Mouse (Mus musculus): ENCODE results near the gene Tmem229b. TPM values are rescaled to one million over a fixed set of nuclear protein-coding genes. Genes with fewer than 3 reads are reported as not detected.
"Not testable (repeated sequence)": the region's sequence is repeated elsewhere in the genome, so short reads cannot be mapped to it uniquely, and the experiment has no call there.

Tmem229b gene
- total RNA-seq, 2 experiments from 2014 or later = 116 to 121 TPM

DNA sequence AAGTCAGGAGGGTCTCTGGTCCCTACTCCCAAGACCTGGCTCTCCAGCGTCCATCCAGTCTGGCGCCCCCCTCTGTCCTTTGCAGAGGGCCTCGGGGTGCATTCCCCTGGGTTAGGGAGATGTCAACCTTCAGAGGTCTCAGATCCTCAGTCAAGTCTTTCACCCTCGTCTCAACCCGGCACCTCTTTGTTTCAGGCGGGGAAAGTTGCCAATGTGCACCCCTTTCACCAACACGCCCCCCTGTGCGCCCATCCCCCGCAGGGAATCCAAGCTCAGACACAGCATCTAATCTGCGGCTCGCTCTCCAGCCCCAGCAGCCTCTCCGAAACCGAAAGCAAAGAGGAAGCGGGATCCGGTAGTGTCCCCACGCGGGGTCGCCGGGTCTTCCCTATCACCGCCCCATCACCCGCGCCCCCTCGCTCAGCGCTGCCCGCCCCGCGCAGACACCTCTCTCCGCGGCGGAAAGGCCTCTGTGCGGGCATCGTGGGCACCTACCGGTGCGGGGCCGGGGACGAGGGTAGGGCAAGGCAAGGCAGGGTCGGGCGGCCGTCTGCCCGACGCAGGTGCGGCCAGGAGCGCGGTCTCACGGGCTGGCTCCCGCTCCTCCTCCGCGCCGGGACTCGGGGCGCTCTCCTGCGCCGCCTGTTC, 825 bp downstream of the Tmem229b start:
- peak; percentile 62 for DNase-seq
- intact Hi-C loops (cut with DNase I) = no loop called here

DNA sequence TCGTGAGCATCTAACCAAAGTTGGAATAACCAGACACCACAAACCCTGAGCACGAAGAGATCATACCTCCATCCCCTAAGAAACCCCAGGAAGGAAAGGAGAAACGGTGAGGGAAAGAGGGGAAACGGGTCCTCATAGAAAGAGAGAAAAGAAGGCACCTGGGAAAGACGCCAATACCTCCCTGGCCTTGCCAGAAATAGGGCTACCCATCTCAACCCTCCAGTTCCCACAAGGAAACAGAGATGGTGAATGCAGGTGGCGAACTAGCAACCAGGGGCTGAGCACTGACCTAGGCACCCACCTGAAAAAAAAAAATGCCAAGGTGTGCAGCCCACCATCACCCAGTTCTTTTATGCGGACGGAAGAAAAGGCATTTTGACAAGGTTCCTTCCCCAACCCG, 1.4 kb downstream of the Tmem229b start:
- intact Hi-C loops (cut with DNase I) = no loop called here
- no peak for DNase-seq

DNA sequence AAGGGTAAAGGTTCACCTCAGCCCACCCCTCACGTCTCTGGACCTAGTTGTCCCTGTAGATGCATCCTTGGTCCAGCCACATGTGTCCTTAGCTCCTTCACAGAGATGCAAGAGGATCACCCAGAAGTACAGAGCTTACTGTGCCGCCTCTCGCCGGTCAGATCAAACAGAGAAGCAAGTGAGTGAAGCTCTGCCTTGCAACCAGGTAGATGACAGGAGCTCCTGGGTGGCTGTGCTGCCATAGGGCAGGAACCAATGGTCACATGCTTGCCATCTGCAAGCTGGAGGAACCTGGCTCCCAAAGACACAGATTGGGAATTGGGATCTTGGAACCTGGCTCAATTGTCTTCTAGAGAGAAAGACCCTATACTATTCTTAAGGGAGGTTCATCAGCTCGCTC, 2.0 kb downstream of the Tmem229b start:
- intact Hi-C loops (cut with DNase I) = no loop called here
- DNase-seq = no peak

DNA sequence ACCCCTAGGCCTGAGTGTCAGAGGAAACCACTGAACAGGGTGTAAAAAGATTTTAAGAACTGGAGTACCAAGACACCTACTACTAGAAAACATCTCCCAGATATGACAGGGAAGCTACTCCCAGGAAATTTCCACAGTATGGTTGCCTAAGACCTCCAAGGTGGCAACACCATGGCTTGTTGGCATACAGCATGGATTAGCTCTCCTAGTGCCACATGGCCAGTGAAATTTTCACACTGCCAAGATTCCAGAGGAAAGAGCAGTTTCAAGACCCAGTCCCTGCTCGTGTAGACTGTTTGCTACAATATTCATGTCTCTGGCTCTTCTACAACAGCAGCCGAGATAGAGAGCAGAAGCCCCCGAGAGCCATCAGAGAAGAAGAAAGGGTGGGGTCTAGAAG, 4.4 kb downstream of the Tmem229b start:
- DNase-seq = no peak
- intact Hi-C loops (cut with DNase I) = no loop called here

DNA sequence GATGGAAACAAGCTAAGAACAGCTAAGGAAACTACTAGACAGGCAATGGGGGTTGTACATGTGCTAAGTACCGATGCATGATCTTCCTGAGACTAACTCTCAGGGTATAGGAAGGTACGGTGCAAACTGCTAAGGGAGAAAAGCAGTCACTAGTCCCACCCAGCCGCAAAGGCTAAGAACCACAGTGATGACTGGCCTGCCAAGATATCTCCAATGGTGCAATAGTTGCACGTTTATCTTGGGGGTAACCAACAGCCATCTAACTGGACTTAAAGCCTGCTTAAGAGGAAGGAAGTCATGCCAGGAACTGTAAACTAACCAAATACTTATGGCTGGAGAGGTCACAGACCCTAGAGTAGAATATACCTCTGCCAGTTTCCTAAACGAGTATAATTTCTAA, 5.0 kb downstream of the Tmem229b start:
- no peak for DNase-seq
- intact Hi-C loops (cut with DNase I) = no loop called here

DNA sequence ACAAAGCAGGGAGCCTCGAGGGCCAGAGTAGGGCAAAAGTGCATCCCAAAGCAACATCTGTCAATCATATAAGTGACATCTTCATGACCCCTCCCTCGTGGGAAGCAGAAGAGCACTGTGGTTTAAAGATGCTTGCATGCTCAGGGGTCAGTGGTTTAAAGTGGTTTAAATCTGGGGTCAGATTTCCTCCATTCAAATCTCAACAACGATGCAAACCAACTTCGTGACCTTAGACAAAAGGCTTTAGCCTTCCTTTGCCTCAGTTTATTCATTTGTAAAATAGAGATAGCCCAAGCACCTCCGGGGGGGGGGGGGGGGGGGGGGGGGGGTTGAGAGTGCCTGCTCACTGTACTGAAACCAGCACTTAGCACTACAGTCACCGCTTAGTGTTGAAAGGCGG, 10.7 kb downstream of the Tmem229b start:
- intact Hi-C loops (cut with DNase I) = no loop called here
- no peak for DNase-seq

DNA sequence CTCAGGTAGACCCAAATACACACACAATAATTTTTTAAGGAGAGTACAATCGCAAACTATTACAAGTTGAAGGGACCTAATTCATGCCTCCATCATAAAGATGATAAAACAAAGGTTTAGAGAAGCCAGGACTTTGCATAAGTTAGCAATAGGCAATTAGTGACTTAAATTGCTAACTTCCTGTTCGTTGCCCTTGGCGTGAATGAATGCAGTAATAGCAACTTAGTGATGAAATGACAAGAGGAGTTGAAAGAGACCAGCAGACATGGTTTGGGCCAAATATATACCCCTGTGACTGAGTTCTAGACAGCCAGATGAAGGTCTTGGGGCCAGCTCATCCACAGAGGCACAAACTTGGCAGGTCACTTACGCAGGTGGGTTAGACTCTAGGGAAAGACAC, 11.2 kb downstream of the Tmem229b start:
- no peak for DNase-seq
- intact Hi-C loops (cut with DNase I) = no loop called here

DNA sequence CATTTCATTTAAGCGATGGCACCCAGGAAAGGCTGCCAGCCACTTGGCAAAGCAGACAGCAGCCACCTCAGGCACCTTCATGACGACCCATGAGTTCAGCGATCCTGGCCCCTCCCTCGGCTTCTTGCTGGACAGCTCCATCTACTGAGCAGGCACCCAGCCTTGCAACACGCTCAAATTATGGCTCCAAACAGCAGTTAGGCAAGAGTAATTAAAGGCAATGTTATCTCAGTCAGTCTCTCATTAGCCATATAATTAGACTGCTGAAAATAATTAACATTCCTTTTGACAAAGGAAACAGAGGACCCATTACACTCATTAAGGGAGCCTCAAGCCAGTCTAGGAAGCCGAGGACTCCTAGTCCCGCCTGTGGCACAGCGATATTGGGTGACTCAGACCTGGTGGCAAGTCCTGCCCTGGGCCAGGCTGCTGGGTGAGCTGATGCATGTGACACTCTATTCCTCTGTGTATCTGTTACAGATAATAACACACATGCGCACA, 19.8 kb downstream of the Tmem229b start:
- intact Hi-C loops (cut with DNase I) = no loop called here
- DNase-seq = peak; percentile 53

DNA sequence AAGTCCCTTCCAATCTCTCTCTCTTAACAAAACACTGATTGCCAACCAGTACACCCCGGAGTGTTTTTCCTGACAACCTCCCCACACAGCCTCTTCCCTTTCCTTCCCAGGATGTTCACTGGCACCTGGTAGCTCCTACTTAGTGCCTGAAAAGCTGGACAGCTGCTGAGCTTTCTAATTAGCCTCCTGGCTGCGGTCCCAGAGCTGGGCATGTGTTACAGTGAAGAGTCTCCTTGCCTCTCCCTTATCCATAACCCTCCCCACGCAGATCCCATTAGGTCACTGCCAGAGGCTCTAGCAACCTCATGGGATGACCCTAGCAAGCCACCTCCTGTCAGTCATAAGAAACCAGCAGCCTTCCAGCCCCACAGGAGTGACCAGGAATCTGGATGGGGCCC, 23.4 kb downstream of the Tmem229b start:
- intact Hi-C loops (cut with DNase I) = no loop called here
- DNase-seq = peak; percentile 92

DNA sequence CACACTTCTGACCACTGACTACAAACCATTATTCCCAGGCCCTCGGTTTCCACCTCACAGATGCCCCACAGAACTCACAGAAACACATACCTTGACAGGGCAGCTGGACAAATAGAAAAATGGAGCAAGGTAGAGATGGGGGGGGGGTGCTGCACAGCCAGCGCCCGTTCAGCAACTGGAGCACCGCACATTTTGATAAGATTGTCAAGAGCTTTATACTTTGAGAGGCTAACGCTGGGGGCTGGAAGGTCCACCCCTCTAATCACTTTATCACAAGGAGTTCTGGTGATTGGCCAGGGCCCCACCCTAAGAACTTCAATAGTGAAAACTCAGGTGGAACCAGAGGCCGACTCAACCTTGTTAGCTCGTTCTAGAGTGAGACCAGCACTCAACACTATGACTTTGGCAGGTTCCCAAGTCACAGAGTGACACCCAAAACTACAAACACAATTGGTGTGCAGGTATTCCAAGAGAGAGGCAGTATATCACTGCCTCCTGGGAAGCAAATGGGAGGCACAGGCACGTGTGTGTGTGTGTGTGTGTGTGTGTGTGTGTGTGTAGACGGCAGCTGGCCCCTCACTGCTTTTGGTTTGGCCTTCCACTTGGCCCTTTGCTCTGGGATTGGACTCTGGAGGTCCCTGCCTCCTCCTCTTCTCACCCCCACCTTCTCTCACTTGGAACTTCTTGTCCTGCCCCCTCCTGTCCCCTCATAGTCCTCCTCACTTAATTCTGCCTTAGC, 24.0 kb downstream of the Tmem229b start:
- peak; percentile 29 for DNase-seq
- intact Hi-C loops (cut with DNase I) = no loop called here

DNA sequence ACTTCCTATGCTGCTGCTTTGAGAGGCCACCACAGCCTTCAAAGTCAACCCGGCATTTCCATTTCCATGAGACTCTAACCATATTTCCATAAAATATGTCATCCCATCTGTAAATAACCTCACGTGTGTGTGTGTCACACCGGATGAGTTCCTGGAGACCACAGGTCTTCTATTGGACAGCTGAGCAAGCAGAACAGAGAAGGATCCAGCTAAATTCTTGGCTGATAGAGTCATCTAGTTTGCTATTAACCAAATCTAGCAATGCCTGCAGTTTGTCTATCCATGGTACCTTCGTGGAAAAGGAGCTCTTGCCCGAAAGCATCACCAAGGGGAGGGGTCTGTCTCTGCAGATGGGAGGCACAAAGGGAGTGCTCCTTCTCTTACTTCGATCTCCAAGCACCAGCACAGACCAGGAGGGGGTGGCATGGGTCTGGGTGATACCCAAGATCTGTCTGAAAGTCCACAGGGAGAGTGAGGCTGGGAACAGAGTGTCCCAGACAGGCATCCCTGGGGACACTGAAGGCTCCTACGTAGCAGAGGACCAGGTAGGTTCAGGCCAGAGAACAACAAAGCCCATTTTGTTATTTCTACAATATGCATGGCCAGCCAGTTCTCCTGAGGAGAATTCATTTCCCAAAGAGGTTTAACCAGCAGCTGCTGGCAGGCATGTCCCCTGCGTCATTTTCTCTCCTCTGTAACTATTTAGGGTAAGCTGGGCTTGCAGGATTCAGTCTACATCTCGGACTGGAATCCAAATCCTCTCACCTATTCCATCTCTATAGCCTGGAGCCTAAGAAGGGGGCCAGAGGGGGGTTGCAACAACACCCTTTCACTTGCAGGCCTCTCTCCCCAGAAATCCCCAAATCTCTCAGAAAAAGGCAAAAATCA, 25.2 kb downstream of the Tmem229b start:
- intact Hi-C loops (cut with DNase I) = no loop called here
- DNase-seq = no peak

DNA sequence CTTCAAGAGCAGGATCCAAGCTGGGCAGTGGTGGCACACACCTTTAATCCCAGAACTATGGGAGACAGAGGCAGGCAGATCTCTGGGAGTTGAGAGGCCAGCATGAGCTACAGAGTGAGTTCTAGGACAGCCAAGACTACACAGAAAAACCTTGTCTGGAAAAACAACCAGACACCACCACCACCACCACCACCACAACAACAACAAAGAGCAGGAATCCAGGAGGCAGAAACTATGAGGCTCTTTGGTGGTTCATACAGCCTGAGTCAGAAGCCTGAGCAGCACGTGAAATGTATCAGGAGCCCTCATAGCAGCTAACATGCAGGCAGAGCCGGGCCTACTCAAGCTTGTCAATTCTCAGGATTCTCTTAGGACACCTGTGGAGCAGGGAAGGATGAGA, 26.3 kb downstream of the Tmem229b start:
- DNase-seq = no peak
- intact Hi-C loops (cut with DNase I) = no loop called here

DNA sequence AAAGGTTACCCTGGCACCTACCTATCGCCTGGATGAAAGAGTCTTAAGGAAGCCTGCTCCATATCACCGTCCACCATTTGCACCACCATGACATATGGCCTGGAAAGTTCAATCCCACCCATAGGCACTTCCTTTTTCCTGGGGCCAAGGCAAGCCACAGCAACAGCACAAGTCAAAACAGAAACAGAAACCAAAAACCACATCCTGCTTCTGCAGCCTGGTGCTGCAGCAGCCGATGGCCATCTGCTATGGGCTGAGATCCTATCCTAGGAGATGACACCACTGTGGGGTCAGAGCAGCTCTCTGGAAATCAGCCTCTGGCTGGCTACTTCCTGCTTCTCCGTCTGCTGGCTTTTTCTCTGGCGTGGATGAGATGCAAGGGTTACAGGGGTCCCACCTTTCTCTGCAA, 26.7 kb downstream of the Tmem229b start:
- DNase-seq = no peak
- intact Hi-C loops (cut with DNase I) = no loop called here

DNA sequence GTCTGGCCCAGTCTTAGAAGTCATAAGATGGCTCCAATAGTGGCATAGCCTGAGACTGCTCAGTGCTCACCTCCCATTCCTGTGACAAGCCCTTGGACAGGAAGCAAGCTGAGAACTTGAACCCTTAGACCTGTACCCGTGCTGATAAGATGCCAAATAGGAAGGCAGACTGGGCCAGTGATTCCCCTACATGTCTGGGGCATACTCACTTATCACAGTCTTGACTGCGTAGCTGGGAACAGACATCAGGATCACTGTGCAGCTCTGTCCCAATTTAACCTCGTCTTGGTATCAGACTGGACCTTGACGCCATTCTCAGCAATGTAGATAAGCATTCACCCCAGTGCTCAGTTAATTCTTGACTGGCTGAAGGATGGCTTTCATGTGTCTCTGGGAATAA, 29.9 kb downstream of the Tmem229b start:
- DNase-seq = no peak
- intact Hi-C loops (cut with DNase I) = no loop called here

DNA sequence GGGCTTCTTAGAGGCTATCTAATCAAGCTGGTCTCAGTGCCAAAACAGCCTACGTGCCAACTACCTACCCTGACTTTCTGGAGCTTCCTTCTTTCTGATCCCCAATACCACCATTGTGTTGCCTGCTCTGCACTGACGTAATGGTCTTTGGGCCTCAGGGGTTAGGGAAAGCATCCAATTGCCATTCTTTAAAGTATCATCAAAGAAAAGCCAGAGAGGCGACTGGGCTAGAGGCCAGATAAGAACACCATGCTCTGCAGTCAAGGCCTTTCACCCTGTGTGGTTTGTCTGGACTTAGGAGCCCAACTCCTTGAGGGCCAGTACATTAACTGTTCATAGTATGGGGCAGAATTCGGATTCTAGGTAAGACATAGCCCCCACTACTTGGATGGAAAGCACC, 30.3 kb downstream of the Tmem229b start:
- intact Hi-C loops (cut with DNase I) = no loop called here
- DNase-seq = no peak

DNA sequence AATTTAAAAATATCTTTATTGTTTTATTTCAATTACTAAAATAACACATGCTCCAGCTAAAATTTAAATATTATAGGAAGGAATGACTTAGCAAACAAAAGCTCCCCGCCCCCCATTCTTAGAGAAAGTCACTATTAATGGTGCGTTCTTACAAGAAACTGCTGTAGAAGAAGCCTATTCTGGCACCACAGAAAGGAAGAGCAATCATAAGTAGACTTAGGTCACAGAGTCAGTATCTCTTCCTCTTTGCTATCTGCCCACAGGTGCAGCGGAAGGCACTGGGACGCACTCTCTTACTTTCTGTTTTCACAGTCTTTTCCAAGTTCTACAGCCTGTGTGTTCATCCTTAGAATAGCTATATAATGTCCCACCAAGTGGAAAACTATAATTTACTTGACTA, 31.6 kb downstream of the Tmem229b start:
- intact Hi-C loops (cut with DNase I) = no loop called here
- no peak for DNase-seq

DNA sequence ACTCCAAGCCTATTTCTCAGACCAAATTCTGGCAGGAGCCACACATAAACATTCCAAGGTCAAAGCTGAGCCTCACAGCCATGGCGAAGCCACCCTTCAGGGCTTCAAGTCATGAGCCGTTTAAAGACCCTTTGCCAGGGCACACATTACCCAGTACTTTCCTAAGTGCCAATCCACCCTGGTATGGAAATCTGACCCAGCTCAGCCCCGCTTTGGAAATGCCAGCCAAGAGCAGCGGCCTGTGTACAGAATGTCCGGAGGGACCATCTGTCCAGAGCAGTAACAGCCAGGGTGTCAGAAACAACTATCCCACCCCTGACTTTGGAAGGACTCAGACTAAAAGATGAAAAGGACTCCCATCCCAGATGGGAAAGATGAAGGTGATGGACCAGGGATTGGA, 32.7 kb downstream of the Tmem229b start:
- intact Hi-C loops (cut with DNase I) = no loop called here
- no peak for DNase-seq

DNA sequence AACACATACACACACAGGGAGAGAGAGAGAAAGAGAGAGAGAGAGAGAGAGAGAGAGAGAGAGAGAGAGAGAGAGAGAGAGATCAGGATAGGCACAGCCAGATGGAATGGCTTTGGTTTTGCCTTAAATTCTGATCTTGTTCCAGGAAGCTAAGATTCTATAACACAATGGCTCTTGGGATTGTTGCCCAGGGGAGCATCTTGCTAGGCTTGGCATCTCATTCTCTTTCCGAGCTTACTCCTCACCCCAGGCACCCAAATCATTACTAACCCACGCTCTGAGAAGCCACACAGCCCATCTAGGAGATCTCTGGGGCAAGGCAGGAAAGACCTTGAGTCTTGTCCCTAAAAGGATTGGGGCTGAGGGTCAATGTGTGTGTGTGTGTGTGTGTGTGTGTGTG, 33.6 kb downstream of the Tmem229b start:
- DNase-seq = no peak
- intact Hi-C loops (cut with DNase I) = no loop called here

DNA sequence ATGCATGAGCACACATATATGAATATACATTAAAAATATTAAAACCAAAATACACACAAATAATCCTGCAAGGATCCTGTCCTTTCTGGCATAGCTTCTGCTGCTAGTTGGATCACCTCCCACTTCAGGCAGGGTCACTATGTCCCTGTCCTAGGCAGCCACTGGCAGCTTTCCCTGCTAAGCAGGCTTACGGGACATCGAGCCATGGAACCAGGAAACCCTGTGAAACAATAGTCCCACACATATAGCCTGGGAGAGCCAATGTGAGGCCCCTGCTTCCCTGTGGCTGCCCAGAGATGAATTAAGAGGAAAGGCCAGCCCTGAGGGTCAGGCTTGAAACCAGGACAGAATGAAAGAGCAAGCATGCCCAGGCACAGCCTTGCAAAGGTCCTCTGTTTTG, 35.8 kb downstream of the Tmem229b start:
- DNase-seq = no peak
- intact Hi-C loops (cut with DNase I) = no loop called here

DNA sequence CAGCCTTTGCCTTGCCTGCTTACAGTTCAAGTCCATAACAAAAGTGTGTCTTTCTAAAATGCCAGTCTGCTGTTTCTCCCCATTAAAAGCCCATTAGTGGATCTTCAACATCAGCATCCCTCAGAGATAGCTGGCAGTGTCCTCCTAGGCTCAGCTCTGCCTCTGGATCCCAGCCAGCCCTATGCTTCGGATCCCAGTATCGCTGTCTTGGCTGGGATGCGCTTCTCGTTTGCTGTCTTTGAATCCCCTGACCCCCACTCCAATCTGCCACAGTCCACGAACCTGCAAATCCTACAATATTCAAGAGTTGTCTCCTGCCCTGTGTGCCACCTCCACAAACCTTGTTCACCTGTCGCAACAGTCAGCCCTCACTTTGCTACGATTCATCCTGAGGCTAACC, 36.7 kb downstream of the Tmem229b start:
- intact Hi-C loops (cut with DNase I) = no loop called here
- DNase-seq = peak; percentile 43

DNA sequence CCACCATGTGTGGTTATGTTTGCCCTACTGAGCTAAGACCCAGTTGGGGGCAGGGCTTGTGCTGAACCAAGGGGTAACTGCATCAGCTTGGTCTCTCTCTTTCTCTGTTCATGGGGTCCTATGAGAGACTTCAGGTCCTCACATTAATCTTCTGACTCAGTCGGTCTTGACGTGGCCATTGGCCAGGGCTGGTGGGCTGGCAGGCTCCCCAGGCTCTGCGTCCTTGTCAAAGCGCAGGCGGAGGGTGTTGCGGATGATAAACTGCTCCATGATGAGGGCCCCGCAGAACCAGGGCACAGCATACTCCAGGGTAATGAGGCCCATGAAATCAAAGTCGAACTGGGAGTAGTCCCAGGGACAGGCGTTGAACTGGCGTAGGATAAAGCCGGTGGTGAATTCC, 42.9 kb downstream of the Tmem229b start:
- DNase-seq; intact Hi-C loops (cut with DNase I): not testable (repeated sequence)

DNA sequence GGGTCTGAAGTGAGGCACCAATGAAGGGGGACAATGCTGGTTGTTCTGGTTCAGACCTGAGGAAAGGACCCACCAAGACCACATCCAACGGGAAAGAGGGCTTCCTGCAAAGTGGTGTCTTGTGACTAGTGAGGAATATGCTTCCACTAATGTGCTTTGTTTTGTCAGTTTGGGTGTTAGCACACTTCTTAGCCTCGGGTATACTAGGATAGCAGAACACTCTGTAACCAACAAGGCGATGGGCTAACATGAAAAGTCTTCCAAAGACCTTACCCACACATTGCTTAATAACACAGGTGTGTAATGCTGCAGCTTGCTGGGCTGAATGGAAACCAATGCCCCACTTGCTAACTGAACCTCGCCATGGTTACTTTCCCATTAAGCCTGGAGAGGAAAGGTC, 51.0 kb downstream of the Tmem229b start:
- DNase-seq = no peak
- intact Hi-C loops (cut with DNase I) = no loop called here
